Mouse (Mus musculus) left cerebral cortex, adult 2 months (tissue): ENCODE data around the gene Slc39a2. TPM values are rescaled to one million over a fixed set of nuclear protein-coding genes. Genes with fewer than 3 reads are reported as not detected.

Experiments used
- DNase-seq, 2 experiments: peaks; one replicate each; pipeline ENCODE4 v3.0.0; 2021 to 2022; ENCODE audit warnings: low spot score in 2 of 2, mixed read lengths in 1 of 2; ENCODE audit errors: extremely low spot score in 1 of 2
- H3K27ac ChIP-seq: fragments of 200-600 bp; 2 replicates; pipeline ENCODE4 v1.8.1; 2022
- H3K4me3 ChIP-seq: fragments of 200-600 bp; 2 replicates; pipeline ENCODE4 v1.8.1; 2022
- CTCF ChIP-seq: fragments of 200-600 bp; IDR thresholded peaks from 2 replicates; pipeline ENCODE4 v1.8.1; 2022; ENCODE audit warnings: antibody characterized with exemption, mild to moderate bottlenecking, moderate library complexity
- intact Hi-C: fragments of 180-260 bp; cut with DNase I; formaldehyde crosslinking; loops from one replicate; pipeline ENCODE4 v1.15.1; 2025
- total RNA-seq, 2 experiments: library from RNA; stranded (reverse); gene quantifications; 2 replicates each; pipeline ENCODE4 v1.2.3; 2021

The Slc39a2 gene
- total RNA-seq, 2 experiments from 2014 or later: 6.3 to 10.0 TPM

DNA sequence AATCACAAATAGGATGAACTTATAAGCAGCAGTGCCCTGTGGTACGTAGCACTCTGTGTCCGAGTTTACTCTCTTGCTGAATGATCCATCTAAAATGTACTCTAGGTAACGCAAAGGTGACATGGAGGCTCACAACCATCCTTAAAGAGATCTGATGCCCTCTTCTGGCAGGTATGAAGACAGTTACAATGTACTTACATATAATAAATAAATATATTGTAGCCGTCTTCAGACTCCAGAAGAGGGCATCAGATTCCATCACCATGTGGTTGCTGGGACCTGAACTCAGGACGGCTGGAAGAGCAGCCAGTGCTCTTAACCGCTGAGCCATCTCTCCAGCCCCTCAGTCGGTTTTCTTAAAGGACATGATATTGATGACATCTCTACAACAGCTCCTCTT lies 12.0 kb downstream of the Slc39a2 start:
- TF ChIP-seq CTCF: peak; percentile 33
- intact Hi-C loops: loop anchor here (5.0 to 10.0 kb wide), 2 partner anchors 38 to 200 kb away; partner anchors contain the start of gene Hnrnpc
- H3K27ac ChIP-seq: no peak overlapping the region
- DNase-seq: no peak
- H3K4me3 ChIP-seq: no peak overlapping the region

DNA sequence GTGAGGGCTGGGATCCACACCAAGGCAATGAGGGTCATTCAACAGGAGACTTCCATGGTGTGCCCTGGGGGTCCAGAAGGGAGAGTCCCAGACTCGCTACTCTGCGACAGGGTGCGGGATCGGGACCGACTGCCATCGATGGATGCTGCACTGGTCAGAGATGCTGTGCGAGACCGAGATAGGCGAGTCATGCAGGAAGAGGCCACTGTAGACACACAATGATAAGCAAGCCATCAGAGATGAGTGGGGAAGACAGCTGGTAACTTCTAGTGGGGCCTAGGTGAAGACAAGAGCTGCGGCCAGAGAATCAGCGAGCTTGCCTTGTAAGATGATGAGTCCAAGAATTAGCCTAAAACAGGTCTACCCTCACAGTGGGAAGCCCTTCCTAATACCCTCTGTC lies 13.4 kb downstream of the Slc39a2 start:
- Histone ChIP-seq H3K4me3 (no peak overlapping the region), H3K27ac (no peak overlapping the region)
- no peak for TF ChIP-seq CTCF
- DNase-seq: no peak
- intact Hi-C loops: loop anchor here (10.0 kb wide), 1 partner anchor 199 kb away; the partner anchor contains the start of gene Hnrnpc

DNA sequence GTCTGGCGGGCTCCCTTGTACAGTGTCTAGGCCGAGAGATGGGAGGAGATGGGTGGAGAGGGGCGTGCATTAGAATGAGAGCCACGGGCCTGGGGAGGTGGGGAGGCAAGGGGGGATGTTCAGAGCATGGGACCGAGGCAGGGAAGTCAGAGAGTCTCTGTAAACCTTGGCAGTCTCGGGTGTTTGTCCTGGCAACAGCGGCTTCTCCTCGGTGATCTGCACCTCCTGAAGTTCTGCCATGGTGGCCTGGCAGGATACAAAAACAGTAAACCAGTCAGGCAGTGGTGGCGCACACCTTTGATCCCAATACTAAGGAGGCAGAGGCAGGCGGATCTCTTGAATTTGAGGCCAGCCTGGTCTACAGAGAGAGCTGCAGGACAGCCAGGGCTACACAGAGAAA lies 18.6 kb downstream of the Slc39a2 start:
- DNase-seq: no peak
- Histone ChIP-seq H3K4me3 (peak overlapping the region; percentile 27), H3K27ac (peak overlapping the region; percentile 24; the same call in 1 of the 2 replicates)
- intact Hi-C loops: no loop called here
- TF ChIP-seq CTCF: no peak

DNA sequence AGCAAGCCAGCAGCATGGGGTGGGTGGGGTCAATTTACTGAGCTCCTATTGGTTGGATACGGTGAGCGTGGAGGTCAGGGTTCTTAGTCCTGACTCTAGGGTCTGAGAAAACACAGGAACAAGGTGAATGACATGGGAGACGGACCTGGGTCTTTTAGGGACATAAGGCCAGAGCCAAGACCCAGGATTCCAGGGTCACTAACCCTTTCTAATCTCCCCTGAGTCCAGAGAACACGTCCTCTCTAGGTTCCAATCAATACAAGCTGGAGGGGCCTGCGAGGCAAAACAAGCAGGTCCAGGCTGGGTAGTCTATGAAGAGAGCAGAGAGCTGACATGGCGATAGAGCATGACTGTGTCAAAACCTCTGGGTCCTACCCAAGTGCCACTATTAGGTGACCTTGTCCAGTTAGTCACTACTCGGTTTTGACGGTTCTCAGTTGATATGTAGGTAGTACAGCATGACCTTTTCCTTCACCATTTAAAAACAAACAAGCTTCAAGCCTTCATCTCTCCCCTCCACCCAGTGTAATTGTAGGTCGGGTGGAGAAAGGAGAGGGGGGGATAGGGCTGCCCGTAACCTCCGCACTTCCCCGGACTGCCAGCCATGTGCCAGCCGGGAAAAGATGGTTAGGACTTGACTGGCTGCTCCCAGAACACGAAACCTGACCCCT lies 19.8 kb downstream of the Slc39a2 start:
- peak overlapping the region; percentile 77 for H3K4me3 ChIP-seq
- no peak for DNase-seq
- no peak for TF ChIP-seq CTCF
- peak overlapping the region; percentile 91 for H3K27ac ChIP-seq
- intact Hi-C loops: no loop called here

DNA sequence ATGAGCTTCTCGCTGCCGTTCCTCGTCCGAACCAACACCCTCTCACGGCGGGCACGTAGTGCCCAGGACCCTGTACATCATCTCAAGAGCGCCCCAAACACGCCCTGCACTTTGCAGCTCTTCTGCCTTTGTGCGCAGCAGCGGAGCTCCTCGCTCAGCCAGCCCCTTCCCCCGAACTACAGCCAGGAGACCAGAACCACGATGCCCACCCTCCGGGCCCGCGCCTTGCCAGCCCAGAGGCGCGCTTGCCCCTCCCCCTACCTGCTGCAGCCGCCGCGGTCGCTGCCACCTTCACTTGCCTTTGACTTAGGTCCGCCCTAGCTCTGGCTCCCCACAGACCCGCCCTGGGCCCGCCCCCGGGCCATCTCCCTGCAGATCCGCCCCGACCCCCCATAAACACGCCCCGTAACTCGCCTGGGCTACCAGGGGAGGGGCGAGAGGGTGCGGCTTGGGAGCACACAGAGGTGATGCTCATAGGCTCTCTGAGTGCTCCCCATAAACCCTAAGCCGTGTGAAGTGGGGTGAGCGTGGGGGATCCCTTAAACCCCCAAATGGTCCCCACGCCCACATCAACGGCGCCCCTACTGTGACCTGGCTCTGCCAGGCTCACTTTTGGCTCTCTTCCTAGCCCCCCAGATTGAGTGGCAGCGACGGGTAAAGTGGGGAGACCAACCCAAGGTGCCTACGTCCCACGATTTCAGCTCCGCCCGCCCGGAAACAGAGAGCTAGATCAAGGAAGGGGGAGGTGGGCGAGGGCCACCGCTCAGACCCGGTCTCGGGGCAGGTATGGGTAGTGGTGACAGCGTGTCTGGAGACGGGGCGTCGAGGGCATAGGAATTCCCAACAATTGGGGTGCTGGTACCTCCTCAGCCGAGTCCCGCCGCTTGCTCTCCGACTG lies 20.6 kb downstream of the Slc39a2 start:
- Histone ChIP-seq H3K4me3 (peak overlapping the region; percentile 77), H3K27ac (peak overlapping the region; percentile 91)
- intact Hi-C loops: no loop called here
- no peak for TF ChIP-seq CTCF
- peak; percentile 57 to 74 for DNase-seq

DNA sequence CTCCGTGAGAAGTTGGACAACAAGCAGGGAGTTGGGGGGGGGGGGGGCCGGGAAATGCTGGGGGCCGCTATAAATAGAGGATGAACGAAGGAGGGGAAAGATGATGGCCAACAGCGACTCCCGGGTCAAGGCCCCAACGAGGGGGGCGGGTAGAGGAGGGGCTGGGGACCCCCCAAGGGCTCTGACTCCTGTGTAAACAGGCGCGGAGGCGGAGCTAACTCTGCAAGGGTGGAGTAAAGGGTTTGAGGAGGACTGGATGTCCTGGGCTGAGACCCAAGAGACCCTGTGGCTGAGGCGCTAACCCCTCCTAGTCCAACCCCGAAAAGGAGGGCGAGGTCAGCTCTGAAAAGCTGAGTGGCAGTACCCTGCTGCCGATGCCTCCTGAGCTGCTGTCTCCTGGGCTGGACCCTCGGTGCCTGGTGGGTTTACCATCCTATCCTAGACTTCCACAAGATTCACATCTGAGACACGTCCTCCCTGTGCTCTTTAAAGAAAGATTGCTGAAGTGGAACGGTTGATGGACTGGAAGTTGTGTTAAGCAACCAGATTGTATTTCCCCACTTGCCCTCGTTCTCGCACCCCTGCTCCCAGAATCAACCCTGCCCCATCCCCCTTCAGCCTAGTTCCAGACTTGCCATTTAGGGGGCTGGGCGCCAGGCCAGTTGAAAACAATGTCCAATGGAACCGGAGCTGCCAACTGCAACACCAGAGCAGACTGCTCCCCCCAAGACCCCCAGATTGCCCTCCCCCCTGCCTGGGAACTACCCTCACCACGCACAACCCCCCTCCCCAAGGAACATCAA lies 21.5 kb downstream of the Slc39a2 start, which contains the start of gene Ndrg2:
Ndrg2 (minus strand) TSS at position 199 of the 803 bp plus-strand sequence.
- peak within 1 kb of the TSS; percentile 91 for H3K27ac ChIP-seq
- peak within 1 kb of the TSS; percentile 77 for H3K4me3 ChIP-seq
- peak; percentile 59 to 76 for DNase-seq
- TF ChIP-seq CTCF: no peak
- intact Hi-C loops: loop anchor here (1.0 kb wide), 1 partner anchor 15 kb away; no protein-coding TSS in a partner anchor

DNA sequence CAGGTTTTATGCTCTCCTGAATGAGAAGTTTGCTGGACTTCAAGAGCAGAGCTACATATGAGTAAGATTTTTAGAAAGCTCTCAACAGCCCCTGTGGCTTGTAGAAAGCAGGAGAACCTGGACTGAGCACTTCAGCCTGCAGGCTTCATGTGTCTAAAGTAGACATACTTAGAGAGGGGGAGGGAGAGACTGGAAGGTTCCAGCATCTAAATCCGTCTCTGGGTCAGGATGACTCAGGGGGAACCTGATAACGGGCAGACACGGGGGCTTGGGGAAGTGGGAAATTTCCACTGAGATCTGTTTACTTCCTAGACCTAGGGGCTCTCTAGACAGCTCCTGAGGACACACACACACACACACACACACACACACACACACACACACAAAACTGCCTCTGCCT lies 22.3 kb downstream of the Slc39a2 start:
- TF ChIP-seq CTCF: no peak
- no peak for DNase-seq
- intact Hi-C loops: no loop called here
- no peak overlapping the region for H3K4me3 ChIP-seq
- H3K27ac ChIP-seq: peak overlapping the region; percentile 83

DNA sequence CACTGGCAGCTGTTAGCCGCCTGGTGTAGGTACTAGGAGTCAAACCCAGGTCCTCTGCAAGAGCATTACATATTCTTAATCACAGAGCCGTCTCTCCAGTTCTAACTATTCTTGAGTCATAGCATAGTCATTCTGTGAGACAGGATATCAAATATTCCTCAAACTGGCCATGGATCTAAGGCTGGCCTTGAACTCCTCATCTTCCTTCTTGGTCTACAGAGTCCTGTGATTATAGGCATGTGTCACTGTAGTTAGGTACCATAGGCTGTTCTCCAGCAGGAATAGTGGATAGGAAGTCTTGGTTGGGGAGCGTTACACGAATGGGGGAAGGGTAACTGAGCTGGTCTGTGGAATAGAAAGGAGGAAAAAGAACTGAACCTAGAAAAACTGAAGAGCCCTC lies 23.9 kb downstream of the Slc39a2 start:
- intact Hi-C loops: no loop called here

DNA sequence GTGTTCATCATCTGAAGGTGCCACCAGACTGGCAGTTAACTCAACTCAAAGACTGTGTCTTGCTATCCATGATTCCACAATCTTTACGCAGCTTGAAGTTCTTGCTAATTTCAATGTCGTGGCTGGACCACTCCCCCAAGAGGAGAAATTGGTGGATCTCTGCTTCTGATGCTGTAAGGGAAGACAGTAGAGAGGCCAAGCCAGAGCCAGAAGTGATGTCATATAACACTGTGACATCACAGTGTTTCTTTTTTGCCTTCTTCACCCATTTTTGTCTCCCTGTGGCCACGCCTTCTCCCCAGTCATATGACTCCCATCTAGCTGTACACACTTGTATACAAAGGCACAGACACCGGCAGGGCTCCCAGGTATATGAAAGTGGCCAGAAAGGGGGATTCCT lies 25.4 kb downstream of the Slc39a2 start, which contains the start of gene Tppp2:
Tppp2 (plus strand) TSS at position 301 of the 400 bp plus-strand sequence.
- H3K4me3 ChIP-seq: no peak within 1 kb of the TSS
- no peak for TF ChIP-seq CTCF
- DNase-seq: no peak
- intact Hi-C loops: no loop called here
- no peak within 1 kb of the TSS for H3K27ac ChIP-seq

More for the DNA sequence above, 23.9 kb downstream of the Slc39a2 start:
- no peak overlapping the region for H3K27ac ChIP-seq
- no peak for TF ChIP-seq CTCF
- no peak overlapping the region for H3K4me3 ChIP-seq
- no peak for DNase-seq

DNA sequence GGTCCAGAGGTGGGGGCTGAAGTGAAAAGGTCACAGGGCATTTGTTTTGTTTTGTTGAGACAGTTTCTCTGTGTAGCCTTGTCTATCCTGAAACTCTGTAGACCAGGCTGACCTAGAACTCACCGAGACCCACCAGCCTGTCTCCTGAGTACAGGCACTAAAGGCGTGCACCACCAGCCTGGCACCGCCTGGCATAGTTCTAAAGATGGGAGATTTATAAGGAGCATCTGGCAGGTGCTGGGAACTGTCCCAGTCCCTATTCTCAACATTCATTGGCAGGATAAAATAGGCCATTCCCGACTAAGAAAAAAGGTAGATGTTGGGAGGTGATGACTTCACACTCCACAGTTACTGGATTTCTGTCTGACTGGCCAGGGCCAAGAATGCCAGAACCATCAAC lies 26.3 kb downstream of the Slc39a2 start:
- Histone ChIP-seq H3K4me3 (no peak overlapping the region), H3K27ac (no peak overlapping the region)
- DNase-seq: no peak
- no peak for TF ChIP-seq CTCF
- intact Hi-C loops: no loop called here
